Mouse (Mus musculus) right cerebral cortex, postnatal 4 days (tissue): Measurements from ENCODE around the gene Gm28048.

Experiments used
- DNase-seq: peaks from one replicate; pipeline ENCODE4 v3.0.0-alpha.2; 2022

Gene Gm28048

DNA sequence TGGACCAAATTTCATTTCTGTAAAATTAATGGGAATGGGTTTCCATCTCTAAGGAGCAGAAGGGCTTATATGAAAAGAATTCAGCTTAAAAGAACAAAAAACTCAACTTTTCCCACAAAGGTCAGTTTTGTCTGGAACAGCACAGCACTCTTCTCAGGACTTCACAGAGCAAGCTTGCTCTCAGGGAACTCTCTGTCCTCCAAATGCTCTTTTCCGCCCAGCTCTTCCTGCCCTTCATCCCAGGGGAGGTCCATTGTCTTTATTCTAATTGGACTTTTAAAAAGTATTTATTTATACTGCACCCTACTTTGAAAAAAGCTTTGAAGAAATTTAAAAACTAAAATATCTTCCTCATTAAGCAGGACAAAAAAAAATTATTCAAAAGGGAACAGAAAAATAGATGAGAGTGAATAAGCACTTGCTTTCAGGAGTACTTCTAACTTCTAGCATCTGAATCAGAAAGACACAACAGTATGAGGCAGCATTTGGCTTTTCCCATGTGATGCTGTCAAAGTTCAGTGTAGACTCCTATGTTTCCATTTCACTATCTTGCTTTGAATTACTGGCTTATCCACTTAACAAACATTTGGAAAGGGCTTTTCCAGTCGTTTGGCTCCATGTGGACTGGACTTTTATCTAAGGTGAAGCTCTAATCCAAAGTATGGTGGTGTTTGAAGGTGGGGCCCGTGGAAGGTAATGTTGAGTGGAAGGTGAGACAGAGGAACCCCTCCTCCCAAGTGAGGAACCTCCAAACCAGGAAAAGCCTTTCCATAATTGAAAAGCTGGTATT is 101.3 kb downstream of the Gm28048 start:
- no peak for DNase-seq

DNA sequence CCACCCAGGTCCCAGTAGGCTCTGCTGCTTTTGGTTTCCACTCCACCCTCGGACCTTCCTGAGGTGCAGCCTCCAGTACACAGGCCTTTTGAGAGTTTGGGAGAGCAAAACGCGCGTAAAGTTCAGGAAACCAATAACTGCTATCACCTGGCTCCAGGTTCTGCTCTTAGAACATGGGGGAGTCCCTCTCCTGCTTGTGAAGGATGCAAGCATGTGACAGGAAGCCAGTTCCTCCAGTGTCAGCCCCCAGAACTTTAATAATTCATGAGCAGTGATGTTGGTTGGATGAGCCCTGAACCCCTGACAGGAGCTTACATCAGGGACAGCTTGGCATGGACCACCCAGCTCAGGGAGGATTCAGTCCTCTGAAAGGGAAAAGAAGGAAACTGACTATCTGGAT is 102.2 kb downstream of the Gm28048 start:
- no peak for DNase-seq

- DNase-seq = no peak
Observed at GRCm38 (mm10) chr11:22876680-22877330, 105.1 kb downstream of the Gm28048 start.

DNA sequence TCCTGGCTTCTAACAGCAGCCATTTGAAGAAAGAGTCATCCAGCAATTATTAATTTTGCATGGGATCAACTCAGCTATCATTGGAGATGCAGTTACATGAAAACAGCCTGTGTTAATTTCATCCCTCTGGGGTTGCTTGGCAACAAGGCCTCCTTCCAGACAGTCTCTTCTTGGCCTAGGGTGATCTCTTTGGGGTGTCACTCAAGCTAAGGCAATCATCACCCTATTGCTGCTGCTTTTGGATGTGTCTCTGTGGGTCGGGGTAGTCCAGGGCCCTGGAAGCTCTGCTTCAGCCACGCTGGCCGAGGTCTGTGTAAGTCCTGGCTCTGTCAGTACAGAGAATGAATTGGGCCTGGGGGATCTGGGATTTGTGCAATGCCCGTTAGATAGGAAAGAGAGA is 106.6 kb downstream of the Gm28048 start:
- DNase-seq = no peak

DNA sequence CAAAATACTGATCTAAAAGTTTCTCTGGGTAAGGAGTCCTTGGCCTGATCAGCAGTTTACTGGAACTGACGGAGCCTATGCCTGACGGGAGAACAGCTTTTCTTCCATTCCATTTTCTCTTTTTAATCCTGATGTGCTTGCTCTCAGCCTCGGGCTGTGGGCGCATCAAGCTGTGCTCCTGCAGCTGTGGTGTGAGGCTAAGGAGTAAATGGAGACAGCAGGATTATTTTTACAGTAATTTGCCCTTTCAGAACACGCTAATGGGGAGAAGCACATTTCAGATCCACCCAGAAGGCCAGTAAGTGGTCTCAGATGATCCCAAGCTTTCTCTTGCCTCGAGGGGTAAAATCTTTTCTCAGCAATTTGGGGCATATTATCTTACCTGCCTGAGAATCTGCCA is 107.1 kb downstream of the Gm28048 start:
- no peak for DNase-seq

DNA sequence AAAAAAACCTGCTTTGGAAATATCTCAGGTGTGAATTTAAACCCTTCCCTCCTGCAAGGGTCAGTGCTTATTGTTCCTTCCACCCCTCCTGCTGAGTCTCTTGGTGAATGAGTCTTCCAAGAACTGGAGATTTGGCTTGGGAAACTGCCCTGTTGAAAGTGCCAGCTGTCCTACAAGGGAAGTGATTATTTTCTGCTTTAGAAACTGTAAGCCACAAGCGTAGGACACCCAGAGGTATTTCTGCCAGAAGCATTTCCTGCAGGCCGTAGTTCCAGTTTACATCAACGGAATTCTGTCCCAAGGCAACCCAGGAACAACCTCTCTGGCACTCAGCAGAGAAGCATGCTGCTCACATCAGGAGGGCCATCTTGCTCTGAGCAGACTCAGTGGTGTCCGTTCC is 108.5 kb downstream of the Gm28048 start:
- DNase-seq = no peak

DNA sequence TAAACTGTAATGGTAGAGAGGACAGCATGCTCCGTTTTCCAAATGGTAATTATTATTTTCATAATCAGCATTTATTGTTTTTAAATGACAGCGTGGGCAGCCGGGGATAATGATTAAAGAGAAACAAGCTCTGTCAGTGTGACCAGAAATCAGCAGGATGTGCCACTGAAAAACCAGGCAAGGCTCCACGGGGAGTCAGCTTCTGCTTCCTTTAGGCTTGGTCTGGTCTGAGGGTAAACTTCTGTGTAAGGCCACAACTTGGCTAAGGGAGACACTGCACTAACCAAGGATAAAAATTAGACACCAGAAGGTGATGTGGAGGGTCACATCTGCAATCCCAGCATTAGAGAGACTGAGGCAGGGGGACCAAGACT is 109.6 kb downstream of the Gm28048 start:
- no peak for DNase-seq

DNA sequence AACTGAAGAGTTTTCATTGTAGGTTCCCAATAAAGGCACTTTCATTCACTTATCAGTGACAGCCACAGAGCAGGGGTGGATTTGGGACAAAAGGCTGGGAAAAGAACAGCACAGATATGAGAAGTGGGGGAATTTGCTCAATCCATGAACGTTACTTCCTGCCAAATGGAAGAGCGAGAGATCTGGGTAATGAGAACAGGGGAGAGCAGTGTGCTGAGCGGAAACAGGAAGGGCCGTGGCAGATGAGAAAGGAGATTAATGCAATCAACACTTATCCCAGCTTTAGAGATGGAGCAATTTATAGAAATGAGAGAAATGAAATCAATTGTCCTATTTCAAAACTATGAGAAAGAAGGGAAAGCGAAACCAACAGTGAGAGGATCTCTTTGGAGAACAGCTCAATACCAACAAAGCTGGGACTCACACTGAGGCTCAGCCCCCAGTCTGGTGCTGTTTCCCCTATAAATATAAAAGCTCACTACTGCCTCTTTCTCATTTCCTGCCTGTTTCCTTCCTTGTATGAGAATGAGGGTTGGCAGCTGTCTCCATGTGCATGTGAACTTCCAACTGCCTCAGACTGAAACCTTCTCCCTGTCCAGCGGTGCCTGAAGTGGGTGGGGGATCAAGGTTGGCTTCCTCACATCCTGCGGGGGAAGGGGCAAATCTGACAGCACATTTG is 110.1 kb downstream of the Gm28048 start:
- DNase-seq = no peak

- DNase-seq = no peak
Observed at GRCm38 (mm10) chr11:22868582-22868981, 113.3 kb downstream of the Gm28048 start.

- no peak for DNase-seq
Observed at GRCm38 (mm10) chr11:22867691-22868090, 114.2 kb downstream of the Gm28048 start.

- DNase-seq = no peak
Observed at GRCm38 (mm10) chr11:22865635-22866246, 116.1 kb downstream of the Gm28048 start.

DNA sequence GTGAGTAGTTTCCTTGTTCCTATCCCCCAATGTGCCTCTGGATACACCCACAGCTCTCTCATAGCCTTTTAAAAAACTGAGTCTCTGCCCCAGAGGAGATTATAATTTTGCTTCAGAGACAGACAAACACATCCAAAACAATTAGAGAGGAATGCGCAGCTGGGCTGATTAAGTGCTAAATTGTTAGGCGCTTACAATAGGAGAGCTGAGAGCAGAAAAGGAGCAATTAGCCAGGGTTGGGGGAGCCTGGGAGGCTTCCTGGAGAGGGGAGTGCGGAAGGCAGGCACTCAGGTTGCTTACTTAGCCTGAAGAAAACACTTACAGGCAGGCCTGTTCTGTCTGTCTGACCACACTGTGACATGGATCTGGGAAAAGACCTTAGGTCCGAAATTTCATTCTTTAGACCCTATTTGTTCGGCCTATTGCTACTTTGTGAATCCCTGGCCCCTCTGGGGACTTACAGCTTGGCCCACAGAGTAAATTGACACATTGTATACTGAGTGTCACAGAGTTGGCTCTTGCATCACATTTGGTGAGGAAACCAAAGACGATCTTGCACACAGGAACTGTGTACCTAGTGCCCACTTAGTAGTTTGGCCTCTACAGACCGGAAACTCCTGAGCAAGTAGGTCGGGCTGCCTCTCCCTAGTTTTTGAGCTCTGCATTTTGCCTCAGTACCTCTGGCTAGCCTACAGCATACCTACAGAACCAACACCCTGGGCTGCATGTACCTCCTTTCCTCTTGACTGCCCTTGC is 117.4 kb downstream of the Gm28048 start:
- DNase-seq = no peak

- DNase-seq = no peak
Observed at GRCm38 (mm10) chr11:22863581-22863980, 118.3 kb downstream of the Gm28048 start.

DNA sequence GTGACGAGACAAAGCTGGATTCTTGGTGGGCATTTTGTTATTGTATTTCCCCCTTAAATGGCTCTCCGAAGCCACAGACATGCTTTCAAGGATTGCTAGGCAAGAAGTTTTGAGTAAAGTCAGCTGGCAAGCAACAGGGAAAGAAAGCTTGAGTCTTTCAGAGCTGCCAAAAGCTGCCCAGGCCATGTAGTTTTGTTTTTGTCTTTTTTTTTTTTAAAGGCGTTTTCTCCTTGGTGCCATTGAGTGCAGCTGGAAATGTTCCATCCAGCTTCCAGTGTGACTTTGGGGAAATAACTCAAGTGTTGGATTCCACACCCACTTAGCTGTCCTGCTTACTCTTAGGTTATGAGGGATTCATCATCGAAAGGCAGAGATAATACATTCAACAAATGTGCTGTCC is 120.6 kb downstream of the Gm28048 start:
- DNase-seq = no peak

DNA sequence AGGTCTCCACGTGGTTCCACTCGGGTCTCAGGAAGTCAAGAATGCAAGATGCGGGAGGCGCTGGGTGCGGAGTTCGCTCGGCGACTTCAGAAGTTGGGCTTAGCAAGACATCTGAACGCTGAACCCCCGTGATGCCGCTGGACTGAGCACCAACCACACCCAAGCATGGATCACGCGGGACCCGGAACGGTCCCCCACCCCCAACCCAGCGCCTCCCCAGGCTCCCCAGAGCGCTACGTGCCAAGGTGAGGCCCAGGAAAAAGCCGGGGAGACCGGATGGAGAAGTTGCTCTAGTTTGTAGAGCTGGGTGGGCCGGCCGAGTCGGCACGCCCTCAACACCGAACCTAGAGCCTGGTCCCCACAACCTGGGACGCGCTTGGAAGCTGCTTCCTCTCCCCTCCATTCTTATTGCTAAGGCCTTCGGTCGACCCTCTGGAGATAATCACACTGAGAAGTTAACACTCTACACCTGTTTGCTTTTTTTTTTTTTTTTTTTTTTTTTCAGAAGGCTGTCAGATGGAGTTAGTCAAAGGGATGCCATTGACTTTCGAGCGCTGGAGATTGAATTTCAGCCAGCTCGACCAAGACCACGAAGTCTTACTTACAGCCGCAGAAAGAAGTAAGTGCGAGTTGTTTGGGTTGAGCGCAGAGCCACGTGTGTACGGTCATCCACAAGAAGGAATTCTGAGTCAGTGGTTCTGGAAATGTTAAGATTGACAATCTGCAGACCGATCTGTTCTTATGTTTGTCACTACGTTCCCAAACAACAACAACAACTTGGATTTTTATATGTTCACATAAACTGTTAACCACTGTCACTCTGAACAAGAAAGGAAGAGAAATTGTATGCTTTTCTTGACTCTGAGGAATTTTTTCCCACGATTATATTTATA is 121.3 kb downstream of the Gm28048 start, which contains the start of gene B3gnt2:
Gene B3gnt2 (minus strand): TSS at position 627 of the 893 bp plus-strand sequence.
- DNase-seq = peak; percentile 10

- DNase-seq = peak; percentile 77
Observed at GRCm38 (mm10) chr11:22859633-22860334, 122.1 kb downstream of the Gm28048 start.

- peak; percentile 28 for DNase-seq
Observed at GRCm38 (mm10) chr11:22859301-22859632, 122.6 kb downstream of the Gm28048 start.

DNA sequence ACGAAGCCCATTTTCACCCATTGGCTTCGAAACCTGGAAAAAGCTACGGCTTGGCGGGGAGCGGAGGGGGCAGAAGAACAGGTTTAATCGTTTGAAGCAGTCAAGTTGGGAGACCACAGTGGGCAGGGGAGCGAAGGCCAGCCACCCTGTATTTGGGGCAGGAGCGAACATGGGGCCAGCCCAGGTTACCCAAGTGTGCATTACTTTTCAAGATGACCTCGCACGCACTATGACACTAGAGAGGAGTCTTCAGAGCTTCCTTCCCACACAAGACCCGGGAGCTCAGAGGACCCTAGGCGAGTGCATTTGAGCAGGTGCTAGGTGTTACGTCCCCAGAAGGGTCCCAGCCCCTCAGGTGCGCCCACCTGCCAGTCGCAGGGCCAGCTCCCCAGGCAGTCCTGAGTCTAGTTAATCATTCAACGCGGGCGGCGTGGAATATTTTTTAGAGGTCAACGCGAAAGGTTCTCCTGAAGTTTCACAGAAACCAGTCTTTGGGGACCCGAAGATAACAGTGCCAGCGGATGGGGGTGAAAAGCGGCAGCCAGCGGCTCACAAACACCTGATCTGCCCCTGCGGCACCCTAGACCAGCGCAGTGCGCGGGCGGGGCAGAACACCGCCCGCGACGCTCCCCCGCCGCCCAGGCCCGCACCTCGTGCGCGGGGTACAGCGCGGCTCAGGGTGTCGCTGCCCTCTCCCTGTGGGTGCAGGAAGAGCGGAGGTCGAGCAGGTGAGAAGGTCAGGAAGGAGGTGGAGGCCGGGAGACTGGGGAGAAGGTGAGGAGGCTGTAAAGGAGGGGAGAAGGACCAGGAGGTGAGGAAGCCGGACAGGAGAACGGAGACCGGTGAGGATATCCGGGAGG is 123.2 kb downstream of the Gm28048 start:
- DNase-seq = no peak

DNA sequence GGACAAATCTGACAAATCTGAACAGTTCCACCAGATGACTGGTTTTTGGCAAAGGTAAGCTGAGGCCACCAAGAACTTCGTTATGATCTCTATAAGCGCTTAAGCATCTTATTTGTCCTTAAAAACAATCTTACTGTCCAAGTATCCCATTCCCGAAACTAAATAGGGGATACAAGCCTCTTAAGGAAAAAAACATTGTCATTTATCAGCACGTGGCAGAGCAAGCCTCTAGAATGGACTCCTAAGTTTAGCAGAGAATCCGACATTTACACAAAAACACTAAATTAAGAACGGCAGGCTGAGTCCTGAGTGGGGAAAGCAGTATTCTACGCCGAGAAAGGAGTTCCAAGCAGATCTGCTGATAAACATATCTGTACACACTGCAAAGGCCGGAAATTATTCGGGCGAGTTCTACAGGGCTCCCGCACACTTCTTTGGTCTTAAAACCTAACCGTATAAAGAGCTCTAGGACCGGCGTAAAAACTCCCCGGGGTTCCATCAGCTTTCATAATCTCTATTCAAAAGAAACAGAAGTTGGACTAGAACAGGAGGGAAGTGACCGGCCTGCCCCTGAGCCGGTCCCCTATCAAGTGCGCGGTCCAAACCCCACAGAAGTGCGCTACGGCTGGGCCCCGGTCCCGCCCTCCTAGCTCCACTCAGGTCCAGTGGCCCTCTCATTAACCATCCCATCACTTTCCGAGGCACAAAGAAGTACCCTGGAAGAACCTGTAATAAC is 124.0 kb downstream of the Gm28048 start:
- DNase-seq = no peak
